Mouse (Mus musculus): ENCODE results near the gene Cyp26a1.

Gene Cyp26a1

GRCm38 (mm10) chr19:37697651-37698272, at the start of gene Cyp26a1:
TSS of gene Cyp26a1 (plus strand) at chr19:37697798.
- DNase-seq (ENCODE audit: low spot score) = no peak

- DNase-seq (ENCODE audit: low spot score) = no peak
These were observed 49.6 kb upstream of the Cyp26a1 start for GRCm38 (mm10) chr19:37647994-37648393.

GRCm38 (mm10) chr19:37650526-37650925, 47.1 kb upstream of the Cyp26a1 start:
- no peak for DNase-seq (ENCODE audit: low spot score)

- DNase-seq (ENCODE audit: low spot score) = no peak
These were observed 43.6 kb upstream of the Cyp26a1 start for GRCm38 (mm10) chr19:37654012-37654411.

GRCm38 (mm10) chr19:37656441-37656840, 41.2 kb upstream of the Cyp26a1 start:
- DNase-seq (ENCODE audit: low spot score) = no peak

- DNase-seq (ENCODE audit: low spot score) = no peak
These were observed 32.3 kb upstream of the Cyp26a1 start for GRCm38 (mm10) chr19:37665256-37665655.

- DNase-seq (ENCODE audit: low spot score) = no peak
These were observed 29.6 kb upstream of the Cyp26a1 start for GRCm38 (mm10) chr19:37667855-37668594.

- no peak for DNase-seq (ENCODE audit: low spot score)
These were observed 28.9 kb upstream of the Cyp26a1 start for GRCm38 (mm10) chr19:37668657-37669056.

GRCm38 (mm10) chr19:37669486-37669885, 28.1 kb upstream of the Cyp26a1 start:
- DNase-seq (ENCODE audit: low spot score) = no peak

GRCm38 (mm10) chr19:37673393-37673792, 24.2 kb upstream of the Cyp26a1 start:
- no peak for DNase-seq (ENCODE audit: low spot score)

- no peak for DNase-seq (ENCODE audit: low spot score)
These were observed 12.3 kb upstream of the Cyp26a1 start, which contains the start of gene Cyp26c1 for GRCm38 (mm10) chr19:37685281-37685680. TSS of gene Cyp26c1 (plus strand) at chr19:37685581.

- DNase-seq (ENCODE audit: low spot score) = no peak
These were observed 11.3 kb upstream of the Cyp26a1 start for GRCm38 (mm10) chr19:37686347-37686746.

- no peak for DNase-seq (ENCODE audit: low spot score)
These were observed 10.4 kb upstream of the Cyp26a1 start for GRCm38 (mm10) chr19:37686941-37687850.

- DNase-seq (ENCODE audit: low spot score) = no peak
These were observed 8.1 kb upstream of the Cyp26a1 start for GRCm38 (mm10) chr19:37689478-37689877.

GRCm38 (mm10) chr19:37690716-37691115, 6.9 kb upstream of the Cyp26a1 start:
- peak; percentile 42 for DNase-seq (ENCODE audit: low spot score)

- no peak for DNase-seq (ENCODE audit: low spot score)
These were observed 4.7 kb upstream of the Cyp26a1 start for GRCm38 (mm10) chr19:37692879-37693278.

GRCm38 (mm10) chr19:37695146-37695545, 2.5 kb upstream of the Cyp26a1 start:
- no peak for DNase-seq (ENCODE audit: low spot score)

- DNase-seq (ENCODE audit: low spot score) = no peak
These were observed 1.6 kb upstream of the Cyp26a1 start for GRCm38 (mm10) chr19:37695762-37696602.

- DNase-seq (ENCODE audit: low spot score) = no peak
These were observed 829 bp upstream of the Cyp26a1 start for GRCm38 (mm10) chr19:37696603-37697334.

GRCm38 (mm10) chr19:37697335-37697636, 312 bp upstream of the Cyp26a1 start:
- DNase-seq (ENCODE audit: low spot score) = no peak

Data from ovary, postnatal 36 days (tissue).